Mouse (Mus musculus): Measurements from ENCODE around the gene Cstad. TPM values are rescaled to one million over a fixed set of nuclear protein-coding genes. Genes with fewer than 3 reads are reported as not detected.

Gene Cstad
- total and polyA plus RNA-seq, 3 experiments = not detected

GRCm38 (mm10) chr2:30651831-30652230, 57.0 kb downstream of the Cstad start:
- H3K36me3 ChIP-seq (ENCODE audit: control insufficient read depth in 1 of 2, insufficient read depth in 2 of 2, low read length in 2 of 2) = no peaks in the 10 kb centered on the region
- DNase-seq (ENCODE audit: low read depth, low spot score) = no peak
- no peak overlapping the region for H3K4me3 ChIP-seq (ENCODE audit: control insufficient read depth in 1 of 2, insufficient read depth in 1 of 2, low read depth in 2 of 2, low read length in 2 of 2)
- no peaks in the 10 kb centered on the region for H3K4me1 ChIP-seq (ENCODE audit: control insufficient read depth in 1 of 2, insufficient read depth in 2 of 2, low read length in 2 of 2)
- TF ChIP-seq ETS1 (IDR thresholded peaks at IDR 0.05; ENCODE audit: low read depth, low read length) = no peak
- no peak for TF ChIP-seq E2F4 (IDR thresholded peaks at IDR 0.05; ENCODE audit: borderline replicate concordance, low read depth, low read length)
- no peak for TF ChIP-seq HCFC1 (IDR thresholded peaks at IDR 0.05; ENCODE audit: low read depth, low read length)
- no peak for TF ChIP-seq SIN3A (IDR thresholded peaks at IDR 0.05; ENCODE audit: low read length)
- no peak for TF ChIP-seq KAT2A (conservative IDR thresholded peaks at IDR 0.05; ENCODE audit: low read depth, low read length)
- TF ChIP-seq ZC3H11A (IDR thresholded peaks at IDR 0.05; ENCODE audit: low read depth, low read length) = no peak
- TF ChIP-seq CHD2 (IDR thresholded peaks at IDR 0.05; ENCODE audit: low read length) = no peak
- TF ChIP-seq MAZ (IDR thresholded peaks at IDR 0.05; ENCODE audit: low read depth, low read length) = no peak
- TF ChIP-seq USF2 (IDR thresholded peaks at IDR 0.05; ENCODE audit: borderline replicate concordance in 1 of 2, insufficient read depth in 1 of 2, low read depth in 1 of 2, low read length in 2 of 2) = no peak
- no peak for TF ChIP-seq MYB (IDR thresholded peaks at IDR 0.05; ENCODE audit: low read depth, low read length)
- no peak for TF ChIP-seq TCF12 (IDR thresholded peaks at IDR 0.05; ENCODE audit: low read depth, low read length)
- no peak for TF ChIP-seq SMC3 (IDR thresholded peaks at IDR 0.05; ENCODE audit: low read depth, low read length)
- TF ChIP-seq GATA1 (IDR thresholded peaks at IDR 0.05; ENCODE audit: low read depth, low read length) = no peak
- no peak for TF ChIP-seq ZKSCAN1 (IDR thresholded peaks at IDR 0.05; ENCODE audit: low read depth, low read length)
- TF ChIP-seq MXI1 (IDR thresholded peaks at IDR 0.05; ENCODE audit: low read depth, low read length) = no peak
- TF ChIP-seq MEF2A (IDR thresholded peaks at IDR 0.05; ENCODE audit: extremely low read depth, insufficient replicate concordance, low read depth, low read length, poor library complexity, severe bottlenecking) = no peak
- TF ChIP-seq POLR2AphosphoS5 (IDR thresholded peaks at IDR 0.05; ENCODE audit: borderline replicate concordance, low read depth, low read length) = no peak
- TF ChIP-seq USF1 (IDR thresholded peaks at IDR 0.05; ENCODE audit: low read depth, low read length) = no peak
- no peaks in the 10 kb centered on the region for H3K79me2 ChIP-seq (ENCODE audit: control insufficient read depth, insufficient read depth, low read length, poor library complexity)
- H3K27me3 ChIP-seq (ENCODE audit: control insufficient read depth in 1 of 2, insufficient read depth in 2 of 2, low read length in 2 of 2) = no peaks in the 10 kb centered on the region; a peak in 2 of 4 replicates
- no peaks in the 10 kb centered on the region for H3K9me3 ChIP-seq (replicated peaks; ENCODE audit: insufficient read depth, low read length)
- no peak overlapping the region for H3K9ac ChIP-seq (ENCODE audit: control insufficient read depth, low read depth, low read length, poor library complexity, severe bottlenecking)
- no peak overlapping the region for H3K27ac ChIP-seq (ENCODE audit: control insufficient read depth, low read depth, low read length)

- Histone ChIP-seq H3K27me3 (ENCODE audit: control insufficient read depth in 1 of 2, insufficient read depth in 2 of 2, low read length in 2 of 2) (no peaks in the 10 kb centered on the region; a peak in 2 of 4 replicates), H3K27ac (ENCODE audit: control insufficient read depth, low read depth, low read length) (no peak overlapping the region)
Observed at GRCm38 (mm10) chr2:30652581-30653037, 57.8 kb downstream of the Cstad start.

More at GRCm38 (mm10) chr2:30652581-30653037, 57.8 kb downstream of the Cstad start:
- Histone ChIP-seq H3K9me3 (replicated peaks; ENCODE audit: insufficient read depth, low read length) (no peaks in the 10 kb centered on the region), H3K79me2 (ENCODE audit: control insufficient read depth, insufficient read depth, low read length, poor library complexity) (no peaks in the 10 kb centered on the region), H3K4me1 (ENCODE audit: control insufficient read depth in 1 of 2, insufficient read depth in 2 of 2, low read length in 2 of 2) (peaks cover under 1 to 3% of the 10 kb centered on the region in 2 experiments; a peak in 3 of 4 replicates), H3K9ac (ENCODE audit: control insufficient read depth, low read depth, low read length, poor library complexity, severe bottlenecking) (no peak overlapping the region), H3K4me3 (ENCODE audit: control insufficient read depth in 1 of 2, insufficient read depth in 1 of 2, low read depth in 2 of 2, low read length in 2 of 2) (no peak overlapping the region), H3K36me3 (ENCODE audit: control insufficient read depth in 1 of 2, insufficient read depth in 2 of 2, low read length in 2 of 2) (peaks cover 0 to 5% of the 10 kb centered on the region in 2 experiments; a peak in 2 of 4 replicates)
- DNase-seq (ENCODE audit: low read depth, low spot score) = no peak
- TF ChIP-seq USF2 (IDR thresholded peaks at IDR 0.05; ENCODE audit: borderline replicate concordance in 1 of 2, insufficient read depth in 1 of 2, low read depth in 1 of 2, low read length in 2 of 2) (no peak), GATA1 (IDR thresholded peaks at IDR 0.05; ENCODE audit: low read depth, low read length) (no peak), ZNF384 (IDR thresholded peaks at IDR 0.05; ENCODE audit: low read depth, low read length) (no peak), RCOR1 (IDR thresholded peaks at IDR 0.05; ENCODE audit: low read depth, low read length) (no peak), BHLHE40 (IDR thresholded peaks at IDR 0.05; ENCODE audit: borderline replicate concordance, low read depth, low read length) (no peak), USF1 (IDR thresholded peaks at IDR 0.05; ENCODE audit: low read depth, low read length) (no peak), TBP (IDR thresholded peaks at IDR 0.05; ENCODE audit: low read depth, low read length) (no peak), KAT2A (conservative IDR thresholded peaks at IDR 0.05; ENCODE audit: low read depth, low read length) (no peak), MAX (IDR thresholded peaks at IDR 0.05; ENCODE audit: low read length) (no peak), NRF1 (IDR thresholded peaks at IDR 0.05; ENCODE audit: insufficient read depth, low read depth, low read length, poor library complexity, severe bottlenecking) (no peak), EP300 (IDR thresholded peaks at IDR 0.05; ENCODE audit: low read depth in 1 of 2, low read length in 2 of 2) (no peak), POLR2A (IDR thresholded peaks at IDR 0.05; ENCODE audit: control insufficient read depth in 1 of 2, insufficient read depth in 1 of 2, low read depth in 1 of 2, low read length in 2 of 2, poor library complexity in 1 of 2) (no peak), POLR2AphosphoS2 (IDR thresholded peaks at IDR 0.05; ENCODE audit: low read length) (no peak), TCF12 (IDR thresholded peaks at IDR 0.05; ENCODE audit: low read depth, low read length) (no peak), CHD2 (IDR thresholded peaks at IDR 0.05; ENCODE audit: low read length) (no peak), CHD1 (IDR thresholded peaks at IDR 0.05; ENCODE audit: low read depth, low read length) (no peak), MAZ (IDR thresholded peaks at IDR 0.05; ENCODE audit: low read depth, low read length) (no peak), ETS1 (IDR thresholded peaks at IDR 0.05; ENCODE audit: low read depth, low read length) (no peak), NELFE (IDR thresholded peaks at IDR 0.05; ENCODE audit: low read depth, low read length) (no peak)

Data from MEL (cell line).